Mouse (Mus musculus) hindbrain, embryonic 11.5 days (tissue): ENCODE data around the gene Best1. TPM values are rescaled to one million over a fixed set of nuclear protein-coding genes. Genes with fewer than 3 reads are reported as not detected.
A peak's percentile ranks its signal among the peaks of the same experiment; 100 is the strongest.

Experiments
- ATAC-seq: fragments of 200-750 bp; cut with Nextera tagmentation; 2 replicates; pipeline ENCODE4 v1.8.0; 2017; ENCODE audit warnings: mild to moderate bottlenecking, moderate TSS enrichment, moderate library complexity; ENCODE audit not compliant: low FRiP score
- DNase-seq: peaks from one replicate; pipeline ENCODE4 v3.0.0-alpha.2; 2015; ENCODE audit warnings: low spot score
- H3K27ac ChIP-seq: fragments of 300-500 bp; sonication (generic); 2 replicates; pipeline ENCODE4 v1.5.1; 2014; ENCODE audit warnings: mild to moderate bottlenecking, low read depth, low read length
- H3K27me3 ChIP-seq: fragments of 300-500 bp; sonication (generic); 2 replicates; pipeline ENCODE4 v1.6.1; 2014; ENCODE audit warnings: mild to moderate bottlenecking, low read length, moderate library complexity, mixed read lengths; ENCODE audit not compliant: control insufficient read depth, insufficient read depth
- H3K36me3 ChIP-seq: fragments of 300-500 bp; sonication (generic); 2 replicates; pipeline ENCODE4 v1.6.1; 2014; ENCODE audit warnings: mild to moderate bottlenecking, low read length, moderate library complexity, mixed read lengths; ENCODE audit not compliant: control insufficient read depth, insufficient read depth
- H3K4me1 ChIP-seq: fragments of 300-500 bp; sonication (generic); replicated peaks from 2 replicates; pipeline ENCODE4 v1.6.1; 2014; ENCODE audit warnings: low read length, mixed read lengths; ENCODE audit not compliant: control insufficient read depth, insufficient read depth
- H3K4me2 ChIP-seq: fragments of 300-500 bp; sonication (generic); replicated peaks from 2 replicates; pipeline ENCODE4 v1.6.1; 2014; ENCODE audit warnings: mild to moderate bottlenecking, low read depth, low read length
- H3K4me3 ChIP-seq: fragments of 300-500 bp; sonication (generic); 2 replicates; pipeline ENCODE4 v1.5.1; 2014; ENCODE audit warnings: low read depth, low read length
- H3K9ac ChIP-seq: fragments of 300-500 bp; sonication (generic); 2 replicates; pipeline ENCODE4 v1.6.1; 2014; ENCODE audit warnings: low read depth, low read length
- H3K9me3 ChIP-seq: fragments of 300-500 bp; sonication (generic); 2 replicates; pipeline ENCODE4 v1.6.1; 2016; ENCODE audit warnings: low read length; ENCODE audit not compliant: control insufficient read depth
- WGBS: fragments of 180-500 bp; shearing (Covaris S2); extraction: QIAGEN DNeasy Blood & Tissue Kit; methylation state at CpG from one replicate; pipeline ENCODE4 v1.1.7; 2014; 5-methylcytosine and 5-hydroxymethylcytosine counted together
- polyA plus RNA-seq: library from polyadenylated mRNA; unstranded; fragments of >200 nt; fragmentation: Nextera tagmentation; extraction: Ambion mirVana; gene quantifications from 2 replicates; pipeline ENCODE4 v1.2.1, GENCODE M21; 2014

The Best1 gene
- polyA plus RNA-seq = 0.91 and 1.1 TPM in 2 replicates

DNA sequence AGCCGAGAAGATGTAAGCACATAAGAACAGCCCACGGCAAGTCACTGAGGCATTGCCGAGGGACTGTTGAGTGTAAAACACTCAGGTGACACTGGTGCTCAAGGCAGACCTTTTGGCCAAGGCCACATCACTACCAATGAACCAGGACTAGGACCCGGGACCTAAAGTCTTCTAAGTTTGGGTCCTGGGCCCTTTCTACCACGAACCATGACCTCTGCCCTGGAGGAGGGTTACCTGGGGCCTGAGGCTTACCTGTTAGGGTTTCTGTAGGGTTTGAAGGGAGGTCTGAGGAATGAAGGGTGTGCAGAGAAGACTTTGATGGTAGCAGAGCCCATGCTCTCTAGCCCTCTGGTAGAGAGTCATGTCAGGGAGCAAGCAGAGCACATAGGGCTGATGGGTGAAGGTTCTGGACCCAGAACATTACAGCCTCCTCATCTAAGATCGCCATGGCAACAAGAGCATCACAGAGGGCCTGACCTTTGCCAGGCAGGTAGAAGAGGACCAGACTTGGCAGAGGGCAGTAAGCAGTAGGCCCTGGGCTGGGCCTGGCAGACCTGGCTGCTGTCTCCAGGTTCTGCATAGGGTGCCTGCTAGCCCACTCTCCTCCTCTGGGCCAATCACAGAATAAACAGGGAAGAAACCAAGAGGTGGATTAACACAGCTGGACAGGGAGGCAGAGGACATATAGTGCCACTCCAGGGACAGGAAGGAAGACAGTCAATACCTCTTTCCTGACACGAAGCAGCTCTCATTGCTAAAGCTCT, at the start of gene Best1, which contains the start of gene Rab3il1:
Gene Best1, minus strand, starts transcription at position 428 of the 764 bp plus-strand sequence.
Gene Rab3il1, plus strand, starts transcription at position 464 of the 764 bp plus-strand sequence.
- WGBS = 83% methylated on average over 7 of the region's 7 CpGs
- no peaks in the 10 kb centered on the region for H3K36me3 ChIP-seq
- no peak within 1 kb of the TSS for H3K9ac ChIP-seq
- no peaks in the 10 kb centered on the region for H3K9me3 ChIP-seq
- H3K27me3 ChIP-seq = no peaks in the 10 kb centered on the region
- DNase-seq (no peak), ATAC-seq (no peak)
- H3K27ac ChIP-seq = no peak within 1 kb of the TSS
- no peak within 1 kb of the TSS for H3K4me2 ChIP-seq
- no peak within 1 kb of the TSS for H3K4me3 ChIP-seq
- no peaks in the 10 kb centered on the region for H3K4me1 ChIP-seq

DNA sequence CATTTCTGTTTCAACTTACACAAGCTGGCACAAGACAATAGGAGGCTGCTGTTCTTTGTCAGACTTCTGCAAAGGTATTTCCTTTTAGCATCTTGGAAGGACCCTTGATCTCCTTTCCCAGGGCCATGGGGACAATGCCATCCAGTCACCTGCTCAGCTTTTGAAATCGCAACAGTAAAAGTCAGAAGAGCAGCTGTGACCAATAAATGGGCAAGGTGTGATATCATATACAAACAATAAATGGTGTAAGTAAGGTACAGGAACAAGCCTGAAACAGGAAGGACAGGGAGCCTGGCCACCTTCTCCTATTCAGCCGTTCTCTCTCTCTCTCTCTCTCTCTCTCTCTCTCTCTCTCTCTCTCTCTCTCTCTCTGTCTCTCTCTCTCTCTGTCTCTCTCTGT, 49.0 kb upstream of the Best1 start:
- WGBS = 85% methylated on average over 2 of the region's 2 CpGs
- Histone ChIP-seq H3K9me3 (no peaks in the 10 kb centered on the region), H3K27ac (no peak overlapping the region), H3K4me1 (no peaks in the 10 kb centered on the region), H3K27me3 (no peaks in the 10 kb centered on the region), H3K36me3 (no peaks in the 10 kb centered on the region), H3K9ac (no peak overlapping the region), H3K4me3 (no peak overlapping the region), H3K4me2 (no peak overlapping the region)
- no peak for DNase-seq
- no peak for ATAC-seq

GRCm38 (mm10) chr19:10049533-10049932, 48.1 kb upstream of the Best1 start:
- Histone ChIP-seq H3K4me2 (no peak overlapping the region), H3K4me3 (no peak overlapping the region), H3K27me3 (no peaks in the 10 kb centered on the region), H3K36me3 (no peaks in the 10 kb centered on the region), H3K27ac (no peak overlapping the region), H3K9me3 (no peaks in the 10 kb centered on the region), H3K9ac (no peak overlapping the region), H3K4me1 (no peaks in the 10 kb centered on the region)
- ATAC-seq = no peak
- DNase-seq = no peak

DNA sequence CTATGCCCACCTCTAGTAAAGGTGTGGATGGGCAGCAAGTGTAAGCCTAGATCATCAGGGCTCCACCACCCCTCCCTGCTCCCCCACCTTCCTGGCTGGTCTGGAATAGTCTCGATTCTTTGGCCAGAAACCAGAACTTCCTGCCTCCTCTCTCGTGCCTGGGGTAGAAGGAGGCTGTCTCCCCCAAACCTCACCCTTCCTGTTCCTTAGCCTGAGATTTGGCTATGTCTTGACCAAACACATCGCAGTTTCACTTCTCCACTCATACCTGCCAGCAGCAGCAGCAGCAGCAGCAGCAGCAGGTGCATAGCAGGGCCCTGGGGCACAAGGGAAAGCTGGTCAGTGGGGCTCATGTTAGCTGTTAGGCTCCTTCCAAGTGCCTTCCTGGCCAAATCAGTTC, 45.5 kb upstream of the Best1 start:
- WGBS = 64% methylated on average over 3 of the region's 3 CpGs
- Histone ChIP-seq H3K4me2 (no peak overlapping the region), H3K27me3 (0 out of 2 replicates have a peak, but pooled peaks cover under 1% of the 10 kb centered on the region), H3K9me3 (no peaks in the 10 kb centered on the region), H3K4me3 (no peak overlapping the region), H3K27ac (no peak overlapping the region), H3K4me1 (peaks cover 4% of the 10 kb centered on the region; the same call in 1 of the 2 replicates), H3K36me3 (no peaks in the 10 kb centered on the region), H3K9ac (no peak overlapping the region)
- DNase-seq (no peak), ATAC-seq (no peak)

- Histone ChIP-seq H3K4me1 (peaks cover 6% of the 10 kb centered on the region; the same call in 1 of the 2 replicates), H3K9ac (no peak overlapping the region), H3K4me3 (no peak overlapping the region), H3K9me3 (no peaks in the 10 kb centered on the region), H3K27me3 (0 out of 2 replicates have a peak, but pooled peaks cover 2% of the 10 kb centered on the region), H3K27ac (no peak overlapping the region), H3K36me3 (no peaks in the 10 kb centered on the region), H3K4me2 (no peak overlapping the region)
- WGBS = 84% methylated on average over 4 of the region's 4 CpGs
- ATAC-seq (no peak), DNase-seq (no peak)
Measured at GRCm38 (mm10) chr19:10046346-10046745, 44.9 kb upstream of the Best1 start.

DNA sequence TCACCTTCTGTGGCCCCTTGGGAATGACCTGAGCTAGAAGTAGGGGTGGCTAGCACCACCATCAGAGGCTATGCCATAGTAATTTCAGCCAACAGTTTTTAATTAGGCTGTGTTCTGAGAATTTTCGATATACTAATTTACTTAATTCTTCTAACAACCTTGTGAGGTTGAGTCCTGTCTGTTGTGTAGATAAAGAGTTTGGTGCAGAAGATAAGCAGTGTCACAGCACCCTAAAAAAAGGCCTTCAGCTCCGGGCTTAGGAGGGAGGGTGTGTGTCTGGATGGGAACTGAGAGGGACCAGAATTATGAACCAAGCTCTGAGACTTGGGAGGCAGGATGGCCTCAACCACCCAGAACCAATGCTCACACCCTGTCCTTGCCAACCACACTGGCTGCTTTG, 44.3 kb upstream of the Best1 start:
- H3K27me3 ChIP-seq = 0 out of 2 replicates have a peak, but pooled peaks cover 2% of the 10 kb centered on the region
- 85% methylated on average over 2 of the region's 2 CpGs for WGBS
- no peaks in the 10 kb centered on the region for H3K9me3 ChIP-seq
- ATAC-seq (no peak), DNase-seq (no peak)
- H3K9ac ChIP-seq = no peak overlapping the region
- no peak overlapping the region for H3K27ac ChIP-seq
- no peak overlapping the region for H3K4me3 ChIP-seq
- H3K4me2 ChIP-seq = no peak overlapping the region
- H3K36me3 ChIP-seq = no peaks in the 10 kb centered on the region
- H3K4me1 ChIP-seq = peaks cover 9% of the 10 kb centered on the region; the same call in 1 of the 2 replicates

- DNase-seq (no peak), ATAC-seq (no peak)
- Histone ChIP-seq H3K4me1 (peaks cover 9% of the 10 kb centered on the region; the same call in 1 of the 2 replicates), H3K36me3 (no peaks in the 10 kb centered on the region), H3K4me3 (no peak overlapping the region), H3K9me3 (no peaks in the 10 kb centered on the region), H3K4me2 (no peak overlapping the region), H3K27ac (no peak overlapping the region), H3K27me3 (0 out of 2 replicates have a peak, but pooled peaks cover 4% of the 10 kb centered on the region), H3K9ac (no peak overlapping the region)
Measured at GRCm38 (mm10) chr19:10043643-10044042, 42.2 kb upstream of the Best1 start.

- peaks cover 9% of the 10 kb centered on the region; the same call in 1 of the 2 replicates for H3K4me1 ChIP-seq
- no peaks in the 10 kb centered on the region for H3K36me3 ChIP-seq
- DNase-seq (no peak), ATAC-seq (no peak)
- no peaks in the 10 kb centered on the region for H3K9me3 ChIP-seq
- WGBS = 81% methylated on average over 4 of the region's 4 CpGs
- 0 out of 2 replicates have a peak, but pooled peaks cover 4% of the 10 kb centered on the region for H3K27me3 ChIP-seq
- no peak overlapping the region for H3K4me2 ChIP-seq
- H3K4me3 ChIP-seq = no peak overlapping the region
- no peak overlapping the region for H3K27ac ChIP-seq
- no peak overlapping the region for H3K9ac ChIP-seq
Measured at GRCm38 (mm10) chr19:10042816-10043215, 41.4 kb upstream of the Best1 start.

DNA sequence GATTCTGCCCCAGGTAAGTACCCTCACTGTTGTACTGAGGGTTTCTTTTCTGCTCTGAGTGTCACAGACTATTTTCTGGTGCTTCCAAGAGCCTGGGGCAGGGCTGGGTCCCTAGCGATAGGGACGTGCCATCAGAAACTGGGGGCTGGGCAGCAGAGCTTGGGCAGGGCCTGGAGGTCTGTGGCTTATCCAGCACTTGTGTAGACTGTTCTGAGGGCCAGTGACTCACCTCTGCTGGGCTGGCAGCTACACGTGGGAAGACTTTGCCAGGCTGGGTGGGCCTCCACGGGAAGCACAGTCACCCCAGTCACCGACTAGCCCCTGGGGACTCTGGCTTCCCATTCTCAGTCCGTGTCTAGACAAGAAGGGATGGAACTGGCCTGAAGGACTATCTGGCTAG, 40.8 kb upstream of the Best1 start:
- 67% methylated on average over 6 of the region's 6 CpGs for WGBS
- DNase-seq (no peak), ATAC-seq (peak; percentile 17; the same call in 1 of the 2 replicates)
- Histone ChIP-seq H3K36me3 (no peaks in the 10 kb centered on the region), H3K9me3 (no peaks in the 10 kb centered on the region), H3K27ac (no peak overlapping the region), H3K4me2 (peak overlapping the region; percentile 99), H3K9ac (peak overlapping the region; percentile 71; the same call in 1 of the 2 replicates), H3K27me3 (0 out of 2 replicates have a peak, but pooled peaks cover 4% of the 10 kb centered on the region), H3K4me1 (peaks cover 9% of the 10 kb centered on the region; the same call in 1 of the 2 replicates), H3K4me3 (peak overlapping the region; percentile 54)
